In the genomic region with DNA sequence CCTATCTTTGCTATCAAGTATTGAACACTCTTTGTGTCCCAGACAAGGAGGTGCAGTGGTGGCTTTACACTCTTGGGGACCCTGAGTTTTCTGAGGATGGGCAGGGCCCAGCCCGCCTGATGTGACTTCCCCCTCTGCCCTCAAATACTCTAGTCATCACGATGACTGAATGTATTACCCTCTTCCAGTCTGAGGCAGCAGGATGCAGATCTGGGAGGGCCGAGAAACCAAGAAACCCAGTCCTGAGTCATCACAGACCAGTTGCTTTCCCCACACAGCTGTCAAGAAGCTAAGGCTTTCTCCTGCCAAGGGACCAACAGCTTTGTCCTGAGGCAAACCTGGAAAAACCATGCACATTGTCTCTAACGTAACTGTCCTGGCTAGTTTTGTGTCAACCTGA, we compare ENCODE assay signal across 13 mouse cellular contexts. TPM values are rescaled to one million over a fixed set of nuclear protein-coding genes. Genes with fewer than 3 reads are reported as not detected.
A peak's percentile ranks its signal among the peaks of the same experiment; 100 is the strongest.
DNase-seq lines count a peak whose midpoint lies in the region; ATAC-seq and TF ChIP-seq lines count a peak whose summit lies in the region.
"Had no signal": no experiment of that assay in that cellular context is flagged by ENCODE, and none has a peak within 500 bp of the region (broad histone marks: within the 10 kb centered on the region; RNA-seq: fewer than 3 reads in every experiment).

No protein-coding gene starts in this region.

- TF ChIP-seq RAD21 in MEL (IDR thresholded peaks at IDR 0.05; ENCODE audit: low read depth, low read length), result no peak

- H3K27ac ChIP-seq in MEL (ENCODE audit: control insufficient read depth, low read depth, low read length), result peak overlapping the region; percentile 55
- H3K27ac ChIP-seq in bone marrow macrophage, adult 2 months (ENCODE audit: insufficient read depth, low read depth, low read length), result peak overlapping the region; percentile 93
- H3K27ac ChIP-seq in liver, embryonic 13.5 days, result peak overlapping the region; percentile 66
- H3K27ac ChIP-seq: midbrain, embryonic 13.5 days; neural tube, embryonic 12.5 days had no signal

- TF ChIP-seq CTCF in MEL (IDR thresholded peaks at IDR 0.05 in 2 of 3, conservative IDR thresholded peaks at IDR 0.05 in 1 of 3; ENCODE audit: control insufficient read depth in 1 of 3, insufficient read depth in 1 of 3, low read depth in 2 of 3, low read length in 3 of 3, poor library complexity in 1 of 3, severe bottlenecking in 1 of 3), result no peak
- TF ChIP-seq CTCF in bone marrow macrophage, adult 2 months (IDR thresholded peaks at IDR 0.05; ENCODE audit: low read depth, low read length), result no peak

- peak; percentile 70 for DNase-seq in MEL (ENCODE audit: low read depth, low spot score)
- no peak for DNase-seq in liver, embryonic 13.5 days
- DNase-seq in cerebellum, postnatal 14 days, result no peak
- DNase-seq in thymus, postnatal 0 days (ENCODE audit: low spot score), result no peak
- DNase-seq in adrenal gland, postnatal 36 days, result no peak
- DNase-seq: cerebellum, postnatal 36 days; lung, adult 2 months had no signal

- H3K4me2 ChIP-seq in liver, embryonic 13.5 days, result no peak overlapping the region
- H3K4me2 ChIP-seq: midbrain, embryonic 13.5 days; neural tube, embryonic 12.5 days had no signal

- peak overlapping the region; percentile 17 to 32 for H3K4me3 ChIP-seq in MEL (ENCODE audit: control insufficient read depth in 1 of 2, insufficient read depth in 1 of 2, low read depth in 2 of 2, low read length in 2 of 2)
- H3K4me3 ChIP-seq in bone marrow macrophage, adult 2 months (ENCODE audit: insufficient read depth, low read length), result peak overlapping the region; percentile 61
- H3K4me3 ChIP-seq in liver, embryonic 13.5 days (replicated peaks), result no peak overlapping the region
- H3K4me3 ChIP-seq: midbrain, embryonic 13.5 days; neural tube, embryonic 12.5 days had no signal

- peaks cover 0 to 16% of the 10 kb centered on the region in 2 experiments; a peak in 2 of 4 replicates for H3K36me3 ChIP-seq in MEL (ENCODE audit: control insufficient read depth in 1 of 2, insufficient read depth in 2 of 2, low read length in 2 of 2)
- H3K36me3 ChIP-seq in liver, embryonic 13.5 days, result no peaks in the 10 kb centered on the region
- H3K36me3 ChIP-seq: midbrain, embryonic 13.5 days; neural tube, embryonic 12.5 days had no signal

- peak overlapping the region; percentile 40 for H3K9ac ChIP-seq in MEL (ENCODE audit: control insufficient read depth, low read depth, low read length, poor library complexity, severe bottlenecking)
- no peak overlapping the region for H3K9ac ChIP-seq in liver, embryonic 13.5 days
- H3K9ac ChIP-seq: midbrain, embryonic 13.5 days; neural tube, embryonic 12.5 days had no signal

- TF ChIP-seq EP300 in MEL (IDR thresholded peaks at IDR 0.05; ENCODE audit: low read depth in 1 of 2, low read length in 2 of 2), result no peak

- WGBS in liver, embryonic 13.5 days (ENCODE audit: insufficient replicate concordance), result 26% methylated on average over 4 of the region's 4 CpGs

- H3K79me2 ChIP-seq in MEL (ENCODE audit: control insufficient read depth, insufficient read depth, low read length, poor library complexity), result no peaks in the 10 kb centered on the region

- TF ChIP-seq POLR2A in MEL (IDR thresholded peaks at IDR 0.05; ENCODE audit: control insufficient read depth in 1 of 2, insufficient read depth in 1 of 2, low read depth in 1 of 2, low read length in 2 of 2, poor library complexity in 1 of 2), result no peak
- no peak for TF ChIP-seq POLR2A in bone marrow macrophage, adult 2 months (IDR thresholded peaks at IDR 0.05; ENCODE audit: borderline replicate concordance, low read depth, low read length)

- H3K9me3 ChIP-seq in MEL (replicated peaks; ENCODE audit: insufficient read depth, low read length), result no peaks in the 10 kb centered on the region
- H3K9me3 ChIP-seq in liver, embryonic 13.5 days (replicated peaks), result no peaks in the 10 kb centered on the region
- H3K9me3 ChIP-seq: midbrain, embryonic 13.5 days; neural tube, embryonic 12.5 days had no signal

- peaks cover 9 to 34% of the 10 kb centered on the region in 2 experiments for H3K4me1 ChIP-seq in MEL (ENCODE audit: control insufficient read depth in 1 of 2, insufficient read depth in 2 of 2, low read length in 2 of 2)
- H3K4me1 ChIP-seq in bone marrow macrophage, adult 2 months (ENCODE audit: control insufficient read depth, insufficient read depth, low read length), result peaks cover 33% of the 10 kb centered on the region
- peaks cover 22% of the 10 kb centered on the region for H3K4me1 ChIP-seq in liver, embryonic 13.5 days (replicated peaks)
- H3K4me1 ChIP-seq: midbrain, embryonic 13.5 days; neural tube, embryonic 12.5 days had no signal

- 0 out of 2 replicates have a peak, but pooled peaks have one; percentile 30 for ATAC-seq in liver, embryonic 13.5 days (ENCODE audit: low read depth)
- ATAC-seq in monocyte, adult 5-6 weeks (replicated peaks; ENCODE audit: insufficient number of reproducible peaks, low FRiP score, low TSS enrichment, poor library complexity, severe bottlenecking), result peak; percentile 47
- ATAC-seq: forebrain, embryonic 14.5 days; intestine, postnatal 0 days; midbrain, embryonic 13.5 days had no signal

- no peaks in the 10 kb centered on the region for H3K27me3 ChIP-seq in MEL (ENCODE audit: control insufficient read depth in 1 of 2, insufficient read depth in 2 of 2, low read length in 2 of 2)
- no peaks in the 10 kb centered on the region for H3K27me3 ChIP-seq in liver, embryonic 13.5 days
- H3K27me3 ChIP-seq: midbrain, embryonic 13.5 days; neural tube, embryonic 12.5 days had no signal

TF ChIP-seq in MEL, 35 proteins besides CTCF, POLR2A, EP300 and RAD21:
- TF ChIP-seq JUND (IDR thresholded peaks at IDR 0.05; ENCODE audit: low read depth, low read length) (0 out of 2 replicates have a peak, but pooled peaks have one; percentile 14), TBP (IDR thresholded peaks at IDR 0.05; ENCODE audit: low read depth, low read length) (0 out of 2 replicates have a peak, but pooled peaks have one; percentile 26), MAZ (IDR thresholded peaks at IDR 0.05; ENCODE audit: low read depth, low read length) (peak; percentile 18; the same call in 1 of the 2 replicates), CHD1 (IDR thresholded peaks at IDR 0.05; ENCODE audit: low read depth, low read length) (no peak), ETS1 (IDR thresholded peaks at IDR 0.05; ENCODE audit: low read depth, low read length) (no peak)

RNA-seq across cellular contexts. Expression of a gene that starts 2.9 kb away (rescaled TPM):
- 47.5 and 56.4 TPM in 2 replicates for total RNA-seq in MEL (2012; rRNA removed)
- 100 to 1,000 TPM in 1 of 2 experiments, not detected in 1; 157 TPM for polyA plus RNA-seq in MEL (2012; ENCODE audit: insufficient read depth in 1 of 2, insufficient read length in 2 of 2, low read depth in 1 of 2, low replicate concordance in 2 of 2, missing spikeins in 1 of 2)
- polyA plus RNA-seq in bone marrow macrophage, adult 2 months (2012; ENCODE audit: insufficient read depth, insufficient read length, missing spikeins), result 992 and 1,124 TPM in 2 replicates
- 22.5 and 24.7 TPM in 2 replicates for polyA plus RNA-seq in liver, embryonic 13.5 days (2015; fragmentation: Nextera tagmentation; extraction: Ambion mirVana)
- total RNA-seq in monocyte, adult 5-6 weeks (2017), result 440 to 1,079 TPM (median 1,051 TPM) in 3 replicates
- 29.7 and 29.8 TPM in 2 replicates for polyA plus RNA-seq in thymus, postnatal 0 days (2015; fragmentation: Nextera tagmentation; extraction: Ambion mirVana)
- 10 to 100 TPM; 15.1 to 15.8 TPM for total RNA-seq in adrenal gland, postnatal 36 days (2021)
